ENCODE assay signal across 10 mouse cellular contexts in genomic region chr5:139764296-139764695, GRCm38 (mm10). TPM values are rescaled to one million over a fixed set of nuclear protein-coding genes. Genes with fewer than 3 reads are reported as not detected.
DNase-seq lines count a peak whose midpoint lies in the region; ATAC-seq lines count a peak whose summit lies in the region.
"Had no signal": no experiment of that assay in that cellular context is flagged by ENCODE, and none has a peak within 500 bp of the region (broad histone marks: within the 10 kb centered on the region; RNA-seq: fewer than 3 reads in every experiment).

No protein-coding gene starts in this region.

- 73% methylated on average over 11 of the region's 11 CpGs for WGBS in kidney, embryonic 16.5 days
- 72% methylated on average over 11 of the region's 11 CpGs for WGBS in kidney, embryonic 15.5 days
- 77% methylated on average over 11 of the region's 11 CpGs for WGBS in heart, embryonic 12.5 days

- H3K9me3 ChIP-seq in kidney, embryonic 16.5 days (ENCODE audit: low read length), result no peaks in the 10 kb centered on the region
- no peaks in the 10 kb centered on the region for H3K9me3 ChIP-seq in kidney, embryonic 15.5 days (replicated peaks)
- no peaks in the 10 kb centered on the region for H3K9me3 ChIP-seq in heart, embryonic 12.5 days (replicated peaks)
- H3K9me3 ChIP-seq: limb, embryonic 15.5 days had no signal

- no peaks in the 10 kb centered on the region for H3K27me3 ChIP-seq in kidney, embryonic 16.5 days (ENCODE audit: insufficient read depth, low read length)
- no peaks in the 10 kb centered on the region for H3K27me3 ChIP-seq in kidney, embryonic 15.5 days
- no peaks in the 10 kb centered on the region for H3K27me3 ChIP-seq in heart, embryonic 12.5 days (replicated peaks)
- H3K27me3 ChIP-seq: limb, embryonic 15.5 days had no signal

- DNase-seq in A20 (ENCODE audit: low read depth, low spot score) (peak; percentile 45), MN1 (ENCODE audit: low spot score) (peak; percentile 53)
- DNase-seq in right cerebral cortex, adult 2 months (ENCODE audit: low spot score in 2 of 2), result no peak
- no peak for DNase-seq in frontal cortex, postnatal 25 days (ENCODE audit: low spot score in 2 of 2)
- DNase-seq: heart, adult 18-20 months had no signal

- H3K4me1 ChIP-seq in kidney, embryonic 16.5 days (ENCODE audit: insufficient read depth, low read length), result no peaks in the 10 kb centered on the region
- no peaks in the 10 kb centered on the region for H3K4me1 ChIP-seq in kidney, embryonic 15.5 days
- H3K4me1 ChIP-seq in heart, embryonic 12.5 days (replicated peaks), result no peaks in the 10 kb centered on the region
- H3K4me1 ChIP-seq: limb, embryonic 15.5 days had no signal

- H3K27ac ChIP-seq in kidney, embryonic 16.5 days (ENCODE audit: low read length), result no peak overlapping the region
- H3K27ac ChIP-seq in kidney, embryonic 15.5 days, result no peak overlapping the region
- no peak overlapping the region for H3K27ac ChIP-seq in heart, embryonic 12.5 days (ENCODE audit: poor library complexity, severe bottlenecking)
- H3K27ac ChIP-seq: limb, embryonic 15.5 days had no signal

- ATAC-seq in kidney, embryonic 16.5 days (ENCODE audit: low FRiP score, low TSS enrichment), result 0 out of 2 replicates have a peak, but pooled peaks have one; percentile 16
- no peak for ATAC-seq in kidney, embryonic 15.5 days (replicated peaks; ENCODE audit: low FRiP score)
- peak; percentile 53 for ATAC-seq in granulocyte monocyte progenitor cell, adult 5-6 weeks (replicated peaks; ENCODE audit: poor library complexity, severe bottlenecking)
- ATAC-seq in heart, embryonic 12.5 days (ENCODE audit: insufficient number of reproducible peaks, low FRiP score), result no peak

- H3K36me3 ChIP-seq in kidney, embryonic 16.5 days (ENCODE audit: insufficient read depth, low read length), result peaks cover 78% of the 10 kb centered on the region
- H3K36me3 ChIP-seq in kidney, embryonic 15.5 days, result peaks cover 100% of the 10 kb centered on the region
- H3K36me3 ChIP-seq in heart, embryonic 12.5 days, result peaks cover 100% of the 10 kb centered on the region

- H3K4me3 ChIP-seq in kidney, embryonic 16.5 days (ENCODE audit: low read length), result no peak overlapping the region
- H3K4me3 ChIP-seq in kidney, embryonic 15.5 days (replicated peaks), result no peak overlapping the region
- H3K4me3 ChIP-seq in heart, embryonic 12.5 days, result no peak overlapping the region
- H3K4me3 ChIP-seq: limb, embryonic 15.5 days had no signal

- no peak overlapping the region for H3K4me2 ChIP-seq in kidney, embryonic 16.5 days (replicated peaks; ENCODE audit: low read depth, low read length)
- H3K4me2 ChIP-seq in kidney, embryonic 15.5 days, result no peak overlapping the region
- H3K4me2 ChIP-seq in heart, embryonic 12.5 days, result no peak overlapping the region
- H3K4me2 ChIP-seq: limb, embryonic 15.5 days had no signal

- no peak overlapping the region for H3K9ac ChIP-seq in kidney, embryonic 16.5 days (replicated peaks; ENCODE audit: low read length)
- H3K9ac ChIP-seq in kidney, embryonic 15.5 days, result no peak overlapping the region
- no peak overlapping the region for H3K9ac ChIP-seq in heart, embryonic 12.5 days
- H3K9ac ChIP-seq: limb, embryonic 15.5 days had no signal

RNA-seq across cellular contexts. Expression of gene Ints1, which starts 11.2 kb away (rescaled TPM):
- polyA plus RNA-seq in kidney, embryonic 16.5 days (2015; fragmentation: Nextera tagmentation; extraction: Ambion mirVana), result 28.3 and 30.4 TPM in 2 replicates
- polyA plus RNA-seq in kidney, embryonic 15.5 days (2015; fragmentation: Nextera tagmentation; extraction: Ambion mirVana), result 26.1 and 27.7 TPM in 2 replicates
- total RNA-seq in granulocyte monocyte progenitor cell, adult 5-6 weeks (2014; fragmentation: Nextera tagmentation), result 85.9 and 93.1 TPM in 2 replicates
- 46.7 and 53.4 TPM in 2 replicates for total RNA-seq in granulocyte monocyte progenitor cell, adult 5-6 weeks (2017)
- 24.2 and 32.7 TPM in 2 replicates for polyA plus RNA-seq in heart, embryonic 12.5 days (2016; fragmentation: Nextera tagmentation; extraction: Ambion mirVana)

RNA-seq across cellular contexts. Expression of gene Mafk, which starts 27.0 kb away (rescaled TPM):
- polyA plus RNA-seq in kidney, embryonic 16.5 days (2015; fragmentation: Nextera tagmentation; extraction: Ambion mirVana), result 12.2 and 13.3 TPM in 2 replicates
- polyA plus RNA-seq in kidney, embryonic 15.5 days (2015; fragmentation: Nextera tagmentation; extraction: Ambion mirVana), result 10.6 and 11.1 TPM in 2 replicates
- total RNA-seq in granulocyte monocyte progenitor cell, adult 5-6 weeks (2014; fragmentation: Nextera tagmentation), result 12.1 and 18.5 TPM in 2 replicates
- 18.5 and 23.0 TPM in 2 replicates for total RNA-seq in granulocyte monocyte progenitor cell, adult 5-6 weeks (2017)
- 24.4 and 25.2 TPM in 2 replicates for polyA plus RNA-seq in heart, embryonic 12.5 days (2016; fragmentation: Nextera tagmentation; extraction: Ambion mirVana)

RNA-seq across cellular contexts. Expression of gene Micall2, which starts 28.2 kb away (rescaled TPM):
- polyA plus RNA-seq in kidney, embryonic 16.5 days (2015; fragmentation: Nextera tagmentation; extraction: Ambion mirVana), result 5.4 TPM in 2 replicates
- 4.6 and 5.9 TPM in 2 replicates for polyA plus RNA-seq in kidney, embryonic 15.5 days (2015; fragmentation: Nextera tagmentation; extraction: Ambion mirVana)
- 8.3 and 9.7 TPM in 2 replicates for total RNA-seq in granulocyte monocyte progenitor cell, adult 5-6 weeks (2014; fragmentation: Nextera tagmentation)
- total RNA-seq in granulocyte monocyte progenitor cell, adult 5-6 weeks (2017), result 2.8 and 3.9 TPM in 2 replicates
- polyA plus RNA-seq in heart, embryonic 12.5 days (2016; fragmentation: Nextera tagmentation; extraction: Ambion mirVana), result 2.1 and 3.4 TPM in 2 replicates

RNA-seq across cellular contexts. Expression of gene Tmem184a, which starts 55.4 kb away (rescaled TPM):
- 9.6 and 10.3 TPM in 2 replicates for polyA plus RNA-seq in kidney, embryonic 16.5 days (2015; fragmentation: Nextera tagmentation; extraction: Ambion mirVana)
- 5.8 and 7.2 TPM in 2 replicates for polyA plus RNA-seq in kidney, embryonic 15.5 days (2015; fragmentation: Nextera tagmentation; extraction: Ambion mirVana)
- total RNA-seq in granulocyte monocyte progenitor cell, adult 5-6 weeks (2014; fragmentation: Nextera tagmentation), result not detected in 2 replicates
- total RNA-seq in granulocyte monocyte progenitor cell, adult 5-6 weeks (2017), result 0.04 TPM in 1 of 2 replicates, not detected in the other
- 0.41 and 0.42 TPM in 2 replicates for polyA plus RNA-seq in heart, embryonic 12.5 days (2016; fragmentation: Nextera tagmentation; extraction: Ambion mirVana)

Comparison
In these comparisons a context has a peak if more than half of its experiments do, and no peak if none do; other contexts are left out.
1. ATAC-seq: peak in kidney, embryonic 16.5 days (single experiment) and granulocyte monocyte progenitor cell, adult 5-6 weeks (single experiment); none in kidney, embryonic 15.5 days (single experiment) and heart, embryonic 12.5 days (single experiment).
2. DNase-seq: peak in A20 (single experiment) and MN1 (single experiment); none in right cerebral cortex, adult 2 months (0 of 2) and frontal cortex, postnatal 25 days (0 of 2).